Mouse (Mus musculus): ENCODE results near the gene 4931408C20Rik. TPM values are rescaled to one million over a fixed set of nuclear protein-coding genes. Genes with fewer than 3 reads are reported as not detected.

Gene 4931408C20Rik
- polyA plus RNA-seq (2015; fragmentation: Illumina TruSeq; extraction: RNeasy Lipid Tissue Mini Kit (QIAGEN cat#74804); ENCODE audit: insufficient read depth, low read depth, low replicate concordance): not detected

GRCm38 (mm10) chr1:26686842-26687760 lies at the start of gene 4931408C20Rik:
TSS of gene 4931408C20Rik (minus strand) at chr1:26687460.

